Mouse (Mus musculus): Measurements from ENCODE around the gene Cd22. TPM values are rescaled to one million over a fixed set of nuclear protein-coding genes. Genes with fewer than 3 reads are reported as not detected.

Gene Cd22
- polyA plus RNA-seq, 1 experiment from 2014 or later = not detected

DNA sequence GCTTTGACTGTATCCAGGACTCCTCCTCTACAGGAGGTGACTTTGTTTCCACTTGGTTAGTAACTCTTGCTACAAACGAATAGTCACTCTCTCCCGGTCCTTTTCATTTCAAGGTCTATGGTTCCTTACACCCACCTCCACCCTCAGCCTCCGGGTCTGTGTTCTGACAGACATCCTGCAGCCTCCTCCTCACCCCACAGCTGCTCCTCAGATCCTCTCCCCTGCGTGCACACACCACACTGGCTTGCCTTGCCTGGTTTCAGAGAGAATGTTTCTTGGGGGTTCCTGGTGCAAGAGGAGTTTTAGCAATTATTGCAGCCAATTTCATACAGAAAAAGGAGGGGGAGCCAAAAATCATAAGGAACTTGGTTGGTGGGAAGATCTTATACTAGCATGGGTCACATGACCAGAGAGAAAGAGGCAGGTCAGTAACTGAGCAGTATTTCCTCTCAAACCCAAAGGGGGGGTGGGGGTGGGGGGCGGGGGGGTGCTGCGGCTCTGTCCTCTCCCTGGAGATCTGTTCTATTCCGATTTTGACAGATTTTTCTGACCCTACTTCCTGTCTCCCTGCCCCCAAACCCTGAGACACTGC is 59.2 kb downstream of the Cd22 start:
- WGBS = 70% methylated on average over 7 of the region's 7 CpGs
- no peaks in the 10 kb centered on the region for H3K4me1 ChIP-seq (ENCODE audit: control insufficient read depth, insufficient read depth, low read length)

DNA sequence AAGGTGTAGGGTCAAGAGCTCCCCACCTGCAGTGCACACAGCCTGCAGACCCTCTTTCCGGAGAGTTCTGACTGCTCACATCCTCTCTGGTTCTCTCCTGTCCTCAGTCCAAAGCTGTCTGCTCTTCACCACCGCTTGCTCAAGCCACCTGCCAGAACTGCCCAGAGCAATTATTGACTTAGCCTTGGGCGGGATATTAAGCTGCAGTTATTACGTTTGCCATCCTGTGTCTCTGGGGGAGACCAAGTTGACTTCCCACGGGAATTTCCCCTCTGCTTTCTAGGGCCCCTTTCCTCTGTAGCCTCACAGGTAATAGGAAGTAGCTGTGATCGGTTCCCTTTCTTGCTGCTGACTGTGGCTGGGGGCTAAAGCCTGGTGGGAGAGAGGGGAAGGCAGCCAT is 60.0 kb downstream of the Cd22 start:
- Histone ChIP-seq H3K27me3 (ENCODE audit: control insufficient read depth, insufficient read depth, low read length) (no peaks in the 10 kb centered on the region), H3K36me3 (ENCODE audit: control insufficient read depth, insufficient read depth, low read length) (no peaks in the 10 kb centered on the region), H3K4me3 (ENCODE audit: low read depth, low read length) (no peak overlapping the region), H3K27ac (ENCODE audit: low read depth, low read length) (no peak overlapping the region), H3K4me2 (ENCODE audit: low read depth, low read length) (no peak overlapping the region), H3K9ac (replicated peaks; ENCODE audit: low read depth, low read length) (no peak overlapping the region), H3K4me1 (ENCODE audit: control insufficient read depth, insufficient read depth, low read length) (no peaks in the 10 kb centered on the region), H3K9me3 (ENCODE audit: control insufficient read depth, low read length) (no peaks in the 10 kb centered on the region)
- WGBS = 71% methylated on average over 6 of the region's 6 CpGs
- ATAC-seq (ENCODE audit: low read depth) = no peak

More for the DNA sequence above, 59.2 kb downstream of the Cd22 start:
- H3K4me3 ChIP-seq (ENCODE audit: low read depth, low read length) = no peak overlapping the region
- H3K9ac ChIP-seq (replicated peaks; ENCODE audit: low read depth, low read length) = no peak overlapping the region
- H3K9me3 ChIP-seq (ENCODE audit: control insufficient read depth, low read length) = no peaks in the 10 kb centered on the region
- no peaks in the 10 kb centered on the region for H3K36me3 ChIP-seq (ENCODE audit: control insufficient read depth, insufficient read depth, low read length)
- no peaks in the 10 kb centered on the region for H3K27me3 ChIP-seq (ENCODE audit: control insufficient read depth, insufficient read depth, low read length)
- no peak overlapping the region for H3K27ac ChIP-seq (ENCODE audit: low read depth, low read length)
- no peak overlapping the region for H3K4me2 ChIP-seq (ENCODE audit: low read depth, low read length)
- ATAC-seq (ENCODE audit: low read depth) = no peak

Other genes starting within 250 kb of the Cd22 start
- gene Etv2, start 244.5 kb downstream of the Cd22 start, polyA plus RNA-seq (2014; fragmentation: Nextera tagmentation; extraction: Ambion mirVana) = not detected in 2 replicates
- gene Rbm42, start 230.0 kb downstream of the Cd22 start, polyA plus RNA-seq (2014; fragmentation: Nextera tagmentation; extraction: Ambion mirVana) = 98.3 and 110 TPM in 2 replicates
- gene Haus5, start 215.3 kb downstream of the Cd22 start, polyA plus RNA-seq (2014; fragmentation: Nextera tagmentation; extraction: Ambion mirVana) = 22.4 and 23.9 TPM in 2 replicates
- not detected in 2 replicates for gene Pmis2, start 208.7 kb downstream of the Cd22 start, polyA plus RNA-seq (2014; fragmentation: Nextera tagmentation; extraction: Ambion mirVana)
- not detected in 2 replicates for gene 2200002J24Rik, start 181.4 kb downstream of the Cd22 start, polyA plus RNA-seq (2014; fragmentation: Nextera tagmentation; extraction: Ambion mirVana)
- 1.9 and 2.9 TPM in 2 replicates for gene Atp4a, start 168.1 kb downstream of the Cd22 start, polyA plus RNA-seq (2014; fragmentation: Nextera tagmentation; extraction: Ambion mirVana)
- 286 and 323 TPM in 2 replicates for gene Tmem147, start 150.8 kb downstream of the Cd22 start, polyA plus RNA-seq (2014; fragmentation: Nextera tagmentation; extraction: Ambion mirVana)
- gene Gapdhs, start 136.7 kb downstream of the Cd22 start, polyA plus RNA-seq (2014; fragmentation: Nextera tagmentation; extraction: Ambion mirVana) = 0.90 and 1.2 TPM in 2 replicates
- gene Sbsn, start 128.9 kb downstream of the Cd22 start, polyA plus RNA-seq (2014; fragmentation: Nextera tagmentation; extraction: Ambion mirVana) = 1.7 and 2.0 TPM in 2 replicates
- gene Dmkn, start 116.6 kb downstream of the Cd22 start, polyA plus RNA-seq (2014; fragmentation: Nextera tagmentation; extraction: Ambion mirVana) = 0.73 and 2.3 TPM in 2 replicates
- 0.88 TPM in 1 of 2 replicates, not detected in the other for gene Krtdap, start 92.4 kb downstream of the Cd22 start, polyA plus RNA-seq (2014; fragmentation: Nextera tagmentation; extraction: Ambion mirVana)
- 0.24 and 0.35 TPM in 2 replicates for gene Ffar2, start 56.6 kb downstream of the Cd22 start, polyA plus RNA-seq (2014; fragmentation: Nextera tagmentation; extraction: Ambion mirVana)
- gene Ffar3, start 24.2 kb downstream of the Cd22 start, polyA plus RNA-seq (2014; fragmentation: Nextera tagmentation; extraction: Ambion mirVana) = not detected in 2 replicates
- not detected in 2 replicates for gene Ffar1, start 18.8 kb downstream of the Cd22 start, polyA plus RNA-seq (2014; fragmentation: Nextera tagmentation; extraction: Ambion mirVana)
- 2.4 and 2.5 TPM in 2 replicates for gene Mag, start 34.5 kb upstream of the Cd22 start, polyA plus RNA-seq (2014; fragmentation: Nextera tagmentation; extraction: Ambion mirVana)
- not detected in 2 replicates for gene Hamp2, start 44.3 kb upstream of the Cd22 start, polyA plus RNA-seq (2014; fragmentation: Nextera tagmentation; extraction: Ambion mirVana)
- not detected in 2 replicates for gene Hamp, start 63.7 kb upstream of the Cd22 start, polyA plus RNA-seq (2014; fragmentation: Nextera tagmentation; extraction: Ambion mirVana)
- 28.2 and 28.9 TPM in 2 replicates for gene Usf2, start 76.5 kb upstream of the Cd22 start, polyA plus RNA-seq (2014; fragmentation: Nextera tagmentation; extraction: Ambion mirVana)
- 10.2 and 15.3 TPM in 2 replicates for gene Lsr, start 93.1 kb upstream of the Cd22 start, polyA plus RNA-seq (2014; fragmentation: Nextera tagmentation; extraction: Ambion mirVana)
- gene Fam187b, start 93.4 kb upstream of the Cd22 start, polyA plus RNA-seq (2014; fragmentation: Nextera tagmentation; extraction: Ambion mirVana) = 0.40 and 0.44 TPM in 2 replicates
- gene Fxyd5, start 162.1 kb upstream of the Cd22 start, polyA plus RNA-seq (2014; fragmentation: Nextera tagmentation; extraction: Ambion mirVana) = 7.8 and 12.9 TPM in 2 replicates
- gene Fxyd7, start 171.1 kb upstream of the Cd22 start, polyA plus RNA-seq (2014; fragmentation: Nextera tagmentation; extraction: Ambion mirVana) = 252 and 299 TPM in 2 replicates
- gene Fxyd1, start 176.9 kb upstream of the Cd22 start, polyA plus RNA-seq (2014; fragmentation: Nextera tagmentation; extraction: Ambion mirVana) = 9.6 and 22.9 TPM in 2 replicates
- gene Lgi4, start 179.0 kb upstream of the Cd22 start, polyA plus RNA-seq (2014; fragmentation: Nextera tagmentation; extraction: Ambion mirVana) = 1.1 TPM in 1 of 2 replicates, not detected in the other
- 0.35 TPM in 1 of 2 replicates, not detected in the other for gene Fxyd3, start 196.4 kb upstream of the Cd22 start, polyA plus RNA-seq (2014; fragmentation: Nextera tagmentation; extraction: Ambion mirVana)
- gene Hpn, start 234.9 kb upstream of the Cd22 start, polyA plus RNA-seq (2014; fragmentation: Nextera tagmentation; extraction: Ambion mirVana) = 0.67 TPM in 1 of 2 replicates, not detected in the other
- 12.0 and 17.6 TPM in 2 replicates for gene Scn1b, start 246.7 kb upstream of the Cd22 start, polyA plus RNA-seq (2014; fragmentation: Nextera tagmentation; extraction: Ambion mirVana)

Data from neural tube, embryonic 14.5 days (tissue).